Mouse (Mus musculus) intestine, embryonic 14.5 days (tissue): ENCODE results near the gene Ift122. TPM values are rescaled to one million over a fixed set of nuclear protein-coding genes. Genes with fewer than 3 reads are reported as not detected.
A peak's percentile ranks its signal among the peaks of the same experiment; 100 is the strongest.

Experiments
- ATAC-seq: fragments of 200-750 bp; cut with Nextera tagmentation; replicated peaks from 2 replicates; pipeline ENCODE4 v1.8.0; 2017; ENCODE audit warnings: low read depth, moderate number of reproducible peaks, moderate TSS enrichment, moderate library complexity; ENCODE audit not compliant: low FRiP score, low TSS enrichment
- DNase-seq: peaks from one replicate; pipeline ENCODE4 v3.0.0-alpha.2; 2018; ENCODE audit warnings: low spot score
- H3K27ac ChIP-seq: fragments of 300-500 bp; sonication (generic); 2 replicates; pipeline ENCODE4 v1.5.1; 2014; ENCODE audit warnings: low read depth, mild to moderate bottlenecking, control low read depth
- H3K27me3 ChIP-seq: fragments of 300-500 bp; sonication (generic); replicated peaks from 2 replicates; pipeline ENCODE4 v1.6.1; 2014; ENCODE audit warnings: low read length, control low read depth; ENCODE audit not compliant: control insufficient read depth, insufficient read depth
- H3K36me3 ChIP-seq: fragments of 300-500 bp; sonication (generic); 2 replicates; pipeline ENCODE4 v1.6.1; 2014; ENCODE audit warnings: low read length, control low read depth; ENCODE audit not compliant: control insufficient read depth, insufficient read depth
- H3K4me1 ChIP-seq: fragments of 300-500 bp; sonication (generic); replicated peaks from 2 replicates; pipeline ENCODE4 v1.6.1; 2014; ENCODE audit warnings: low read length, control low read depth, mixed read lengths; ENCODE audit not compliant: control insufficient read depth, insufficient read depth
- H3K4me2 ChIP-seq: fragments of 300-500 bp; sonication (generic); 2 replicates; pipeline ENCODE4 v1.6.1; 2014; ENCODE audit warnings: low read length
- H3K4me3 ChIP-seq: fragments of 300-500 bp; sonication (generic); 2 replicates; pipeline ENCODE4 v1.5.1; 2014; ENCODE audit warnings: low read depth, low read length, control low read depth, mixed read lengths
- H3K9ac ChIP-seq: fragments of 300-500 bp; sonication (generic); 2 replicates; pipeline ENCODE4 v1.6.1; 2014; ENCODE audit warnings: mild to moderate bottlenecking, low read length
- H3K9me3 ChIP-seq: fragments of 300-500 bp; sonication (generic); 2 replicates; pipeline ENCODE4 v1.6.1; 2016; ENCODE audit warnings: low read length, control low read depth; ENCODE audit not compliant: control insufficient read depth
- WGBS: fragments of 180-500 bp; shearing (Covaris S2); extraction: QIAGEN DNeasy Blood & Tissue Kit; methylation state at CpG from one replicate; pipeline ENCODE4 v1.1.7; 2014; 5-methylcytosine and 5-hydroxymethylcytosine counted together
- polyA plus RNA-seq: library from polyadenylated mRNA; unstranded; fragments of >200 nt; fragmentation: Nextera tagmentation; extraction: Ambion mirVana; gene quantifications from 2 replicates; pipeline ENCODE4 v1.2.1, GENCODE M21; 2014

The Ift122 gene
- polyA plus RNA-seq, 1 experiment from 2014 or later: 18.4 TPM

DNA sequence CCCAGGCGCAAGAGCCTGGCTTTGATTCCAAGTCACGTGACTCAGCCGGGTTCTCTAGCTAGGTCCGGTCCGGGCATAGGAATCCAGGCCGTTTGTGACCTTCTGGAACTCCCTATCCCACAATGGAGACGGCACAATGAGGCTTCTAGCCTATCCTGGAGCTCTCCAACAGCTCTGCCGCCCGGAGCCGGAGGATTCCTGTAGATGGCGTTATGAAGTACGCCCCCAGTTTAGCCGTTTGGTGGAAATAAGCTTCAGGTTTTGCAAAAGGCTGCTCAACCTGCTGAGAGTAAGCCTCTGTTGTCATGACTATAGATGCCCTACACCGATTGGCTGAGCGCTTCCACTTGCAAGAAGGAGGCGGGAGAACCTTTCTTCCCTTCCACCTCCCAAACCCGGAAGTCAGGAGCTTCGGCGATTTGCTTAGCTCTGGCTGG, 15.1 kb upstream of the Ift122 start, which contains the start of gene Efcab12:
Efcab12 (minus strand) TSS at position 252 of the 437 bp plus-strand sequence.
- no peaks in the 10 kb centered on the region for H3K27me3 ChIP-seq
- peaks cover 21% of the 10 kb centered on the region for H3K36me3 ChIP-seq
- 4% methylated on average over 19 of the region's 19 CpGs for WGBS
- no peaks in the 10 kb centered on the region for H3K9me3 ChIP-seq
- H3K4me3 ChIP-seq: peak within 1 kb of the TSS; percentile 25
- no peak within 1 kb of the TSS for H3K27ac ChIP-seq
- H3K4me2 ChIP-seq: peak within 1 kb of the TSS; percentile 60
- peak within 1 kb of the TSS; percentile 27; the same call in 1 of the 2 replicates for H3K9ac ChIP-seq
- DNase-seq (peak; percentile 74), ATAC-seq (peak; percentile 88)
- H3K4me1 ChIP-seq: no peaks in the 10 kb centered on the region; the same call in 1 of the 2 replicates

DNA sequence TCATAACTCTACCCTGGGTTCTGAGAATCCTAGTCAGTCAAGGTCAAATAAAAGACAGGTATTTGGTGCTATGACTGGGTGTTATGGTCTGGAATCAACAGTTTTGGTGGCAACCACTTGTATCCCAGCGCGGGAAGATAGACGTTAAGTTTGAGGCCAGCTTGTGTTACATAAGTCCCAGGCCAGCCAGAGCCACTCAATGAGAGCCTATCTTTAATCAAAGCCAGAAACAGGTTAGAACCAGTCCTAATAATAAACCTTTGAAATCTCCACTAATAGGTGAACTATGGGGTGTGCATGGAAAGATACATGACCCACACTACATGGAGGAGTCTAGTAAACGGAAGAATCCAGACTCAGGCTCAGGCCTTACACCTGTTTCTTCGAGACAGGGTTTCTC, 14.5 kb upstream of the Ift122 start:
- H3K27ac ChIP-seq: no peak overlapping the region
- H3K4me3 ChIP-seq: no peak overlapping the region
- H3K9ac ChIP-seq: no peak overlapping the region
- no peaks in the 10 kb centered on the region; the same call in 1 of the 2 replicates for H3K4me1 ChIP-seq
- ATAC-seq (no peak), DNase-seq (no peak)
- H3K27me3 ChIP-seq: no peaks in the 10 kb centered on the region
- peak overlapping the region; percentile 60 for H3K4me2 ChIP-seq
- 65% methylated on average over 5 of the region's 5 CpGs for WGBS
- peaks cover 27% of the 10 kb centered on the region for H3K36me3 ChIP-seq
- no peaks in the 10 kb centered on the region for H3K9me3 ChIP-seq

GRCm38 (mm10) chr6:115845006-115845405, 8.3 kb upstream of the Ift122 start:
- ATAC-seq: no peak

DNA sequence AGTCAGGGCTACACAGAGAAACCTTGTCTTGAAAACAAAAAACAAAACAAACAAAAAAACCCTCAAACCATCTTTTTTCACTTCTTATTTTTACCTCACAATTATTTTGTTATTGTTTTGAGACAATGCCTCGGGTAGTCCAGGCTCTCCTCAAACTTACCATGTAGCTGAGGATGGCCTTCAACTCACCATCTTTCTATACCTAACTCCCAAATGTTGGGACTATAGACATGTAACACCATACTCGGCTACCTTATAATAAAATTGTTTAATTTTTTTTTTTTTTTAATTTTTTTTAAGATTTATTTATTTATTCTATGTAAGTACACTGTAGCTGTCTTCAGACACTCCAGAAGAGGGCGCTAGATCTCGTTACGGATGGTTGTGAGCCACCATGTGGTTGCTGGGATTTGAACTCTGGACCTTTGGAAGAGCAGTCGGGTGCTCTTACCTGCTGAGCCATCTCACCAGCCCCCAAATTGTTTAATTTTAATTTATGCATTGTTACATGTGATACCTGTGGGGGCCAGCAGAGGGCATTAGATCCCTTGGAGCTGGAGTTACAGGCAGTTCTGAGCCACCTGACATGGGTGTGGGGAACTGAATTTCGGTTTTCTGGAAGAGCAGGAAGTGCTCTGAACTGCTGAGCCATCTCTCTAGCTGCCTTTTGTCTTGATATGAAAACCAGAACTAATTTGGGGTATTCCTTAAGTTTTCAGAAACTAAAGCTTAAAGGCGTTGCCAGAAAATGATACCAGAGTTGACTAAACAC, 6.4 kb upstream of the Ift122 start:
- H3K27ac ChIP-seq: no peak overlapping the region
- H3K4me1 ChIP-seq: no peaks in the 10 kb centered on the region
- H3K4me3 ChIP-seq: no peak overlapping the region
- peaks cover 68% of the 10 kb centered on the region for H3K36me3 ChIP-seq
- H3K4me2 ChIP-seq: no peak overlapping the region
- no peak overlapping the region for H3K9ac ChIP-seq
- ATAC-seq (peak; percentile 57), DNase-seq (peak; percentile 71)
- 40% methylated on average over 7 of the region's 8 CpGs for WGBS
- H3K27me3 ChIP-seq: no peaks in the 10 kb centered on the region
- H3K9me3 ChIP-seq: no peaks in the 10 kb centered on the region

More at GRCm38 (mm10) chr6:115845006-115845405, 8.3 kb upstream of the Ift122 start:
- DNase-seq: no peak
- Histone ChIP-seq H3K4me2 (no peak overlapping the region), H3K27me3 (no peaks in the 10 kb centered on the region), H3K36me3 (peaks cover 67% of the 10 kb centered on the region), H3K4me1 (no peaks in the 10 kb centered on the region), H3K9me3 (no peaks in the 10 kb centered on the region), H3K4me3 (no peak overlapping the region), H3K27ac (no peak overlapping the region), H3K9ac (no peak overlapping the region)
- 93% methylated on average over 4 of the region's 4 CpGs for WGBS

DNA sequence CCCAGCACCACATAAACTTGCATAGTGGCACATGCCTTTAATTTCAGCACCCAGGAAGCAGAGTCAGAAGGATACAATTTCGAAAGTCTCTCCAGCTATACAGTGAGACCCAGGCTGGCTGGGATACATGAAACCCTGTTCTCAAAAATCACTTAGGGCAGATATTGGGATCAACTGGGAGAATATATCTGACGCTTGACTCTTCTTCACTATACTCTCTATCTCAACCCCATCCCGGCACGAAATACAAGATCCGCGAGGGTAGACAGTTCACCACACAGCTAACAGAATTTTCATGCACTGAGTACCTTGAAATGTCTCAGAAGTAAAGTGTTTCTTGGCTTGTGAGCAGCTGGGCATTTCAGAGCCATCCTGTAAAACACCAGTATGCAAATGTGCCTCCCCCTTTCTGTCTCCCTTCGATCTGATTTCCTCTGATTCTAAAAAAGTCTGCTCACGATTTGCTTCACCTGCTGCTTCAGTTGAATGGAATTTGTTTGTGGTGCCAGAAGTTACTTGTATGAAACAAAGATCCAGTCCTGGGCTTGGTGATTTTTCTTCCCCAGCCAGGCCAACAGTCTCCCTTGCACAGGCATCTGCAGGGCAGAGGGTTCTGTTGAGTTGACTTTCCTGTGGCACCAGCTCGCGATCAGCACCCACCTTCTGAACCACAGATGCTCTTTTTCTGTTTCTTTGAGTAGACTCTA, 4.5 kb upstream of the Ift122 start:
- 96% methylated on average over 10 of the region's 10 CpGs for WGBS
- DNase-seq (no peak), ATAC-seq (no peak)
- peaks cover 50% of the 10 kb centered on the region for H3K36me3 ChIP-seq
- no peak overlapping the region for H3K27ac ChIP-seq
- peaks cover 4% of the 10 kb centered on the region for H3K4me1 ChIP-seq
- H3K27me3 ChIP-seq: no peaks in the 10 kb centered on the region
- no peak overlapping the region for H3K4me3 ChIP-seq
- no peaks in the 10 kb centered on the region for H3K9me3 ChIP-seq
- H3K9ac ChIP-seq: no peak overlapping the region
- no peak overlapping the region for H3K4me2 ChIP-seq

DNA sequence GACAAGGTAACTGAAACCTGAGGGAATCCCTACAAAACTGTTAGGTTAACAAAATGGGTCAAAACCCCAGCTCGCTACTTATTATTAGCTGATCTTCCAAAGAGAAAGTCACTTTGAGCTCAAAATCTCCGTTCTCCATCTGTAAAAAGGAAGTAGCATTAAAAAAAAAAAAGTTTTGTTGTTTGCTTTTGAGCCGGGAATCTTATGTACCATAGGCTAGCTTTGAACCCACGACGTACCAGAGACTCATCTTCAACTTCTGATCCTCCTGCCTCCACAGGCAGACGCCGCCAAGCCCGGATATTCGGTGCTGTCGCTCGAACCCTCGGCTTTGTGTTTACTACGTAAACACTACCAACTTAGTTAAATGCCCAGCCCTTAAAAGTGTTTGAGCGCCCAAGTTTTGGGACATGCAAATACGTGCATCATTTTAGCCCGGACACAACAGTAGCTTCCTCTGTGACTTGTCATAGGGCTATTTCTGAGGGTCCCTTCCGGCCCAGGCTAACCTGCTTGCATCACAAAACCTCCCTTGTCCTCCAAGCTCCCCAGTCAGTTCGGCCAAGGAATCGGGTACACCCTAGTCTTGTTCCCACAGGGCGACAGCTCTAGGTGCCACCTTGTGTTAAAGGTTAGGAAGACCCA, 702 bp upstream of the Ift122 start:
- no peak for DNase-seq
- ATAC-seq: no peak
- Histone ChIP-seq H3K27me3 (no peaks in the 10 kb centered on the region), H3K9me3 (no peaks in the 10 kb centered on the region), H3K36me3 (peaks cover 29% of the 10 kb centered on the region), H3K9ac (peak overlapping the region; percentile 57), H3K4me2 (peak overlapping the region; percentile 87), H3K4me3 (peak overlapping the region; percentile 62), H3K4me1 (peaks cover 18% of the 10 kb centered on the region), H3K27ac (peak overlapping the region; percentile 89)
- WGBS: 5% methylated on average over 20 of the region's 20 CpGs

DNA sequence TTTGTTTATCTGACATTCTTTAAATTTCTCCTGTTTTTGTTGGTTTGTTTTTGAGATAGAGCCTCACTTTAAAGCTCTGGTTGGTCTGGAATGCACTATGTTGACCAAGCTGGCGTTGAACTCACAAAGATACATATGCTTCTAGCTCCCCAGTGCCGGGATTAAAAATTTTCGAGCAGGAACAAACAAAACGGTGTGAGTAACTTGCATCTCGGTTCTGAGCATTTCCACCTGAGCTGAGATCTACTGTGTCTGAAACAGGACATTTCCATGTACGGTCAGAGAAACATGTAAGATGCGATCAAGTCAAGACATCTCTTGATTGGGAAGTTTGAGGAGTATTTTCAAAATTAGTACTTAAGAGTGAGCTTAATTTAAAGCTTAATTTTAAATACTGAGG, 715 bp downstream of the Ift122 start:
- ATAC-seq (no peak), DNase-seq (peak; percentile 60)
- Histone ChIP-seq H3K9me3 (no peaks in the 10 kb centered on the region), H3K27me3 (no peaks in the 10 kb centered on the region), H3K27ac (peak overlapping the region; percentile 90), H3K4me2 (peak overlapping the region; percentile 63), H3K9ac (peak overlapping the region; percentile 61), H3K36me3 (peaks cover 19% of the 10 kb centered on the region), H3K4me3 (peak overlapping the region; percentile 62), H3K4me1 (peaks cover 20% of the 10 kb centered on the region)
- 39% methylated on average over 7 of the region's 7 CpGs for WGBS

DNA sequence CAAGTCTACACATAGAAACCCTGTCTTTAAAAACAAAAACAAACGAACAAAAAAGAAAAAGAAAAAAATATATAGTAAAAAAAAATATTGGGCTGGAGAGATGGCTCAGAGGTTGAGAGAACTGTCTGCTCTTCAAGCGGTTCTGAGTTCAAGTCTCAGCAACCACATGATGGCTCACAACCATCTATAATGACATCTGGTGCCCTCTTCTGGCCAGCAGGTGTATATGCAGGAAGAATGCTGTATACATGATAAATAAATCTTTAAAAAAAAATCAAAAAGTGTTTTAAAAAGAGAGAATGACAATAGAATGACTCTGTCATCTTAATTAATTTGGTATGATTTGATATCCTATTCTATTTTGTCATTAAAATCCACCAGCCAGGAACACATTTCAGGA, 1.2 kb downstream of the Ift122 start:
- Histone ChIP-seq H3K4me1 (peaks cover 25% of the 10 kb centered on the region), H3K9me3 (no peaks in the 10 kb centered on the region), H3K27me3 (no peaks in the 10 kb centered on the region), H3K9ac (no peak overlapping the region), H3K27ac (no peak overlapping the region), H3K4me3 (no peak overlapping the region), H3K36me3 (peaks cover 14% of the 10 kb centered on the region), H3K4me2 (no peak overlapping the region)
- 73% methylated on average over 2 of the region's 2 CpGs for WGBS
- DNase-seq (no peak), ATAC-seq (no peak)
